Mouse (Mus musculus): ENCODE data around the gene Col11a2. TPM values are rescaled to one million over a fixed set of nuclear protein-coding genes. Genes with fewer than 3 reads are reported as not detected.

Gene Col11a2
- total RNA-seq, 2 experiments from 2014 or later, result 0.42 to 2.9 TPM

DNA sequence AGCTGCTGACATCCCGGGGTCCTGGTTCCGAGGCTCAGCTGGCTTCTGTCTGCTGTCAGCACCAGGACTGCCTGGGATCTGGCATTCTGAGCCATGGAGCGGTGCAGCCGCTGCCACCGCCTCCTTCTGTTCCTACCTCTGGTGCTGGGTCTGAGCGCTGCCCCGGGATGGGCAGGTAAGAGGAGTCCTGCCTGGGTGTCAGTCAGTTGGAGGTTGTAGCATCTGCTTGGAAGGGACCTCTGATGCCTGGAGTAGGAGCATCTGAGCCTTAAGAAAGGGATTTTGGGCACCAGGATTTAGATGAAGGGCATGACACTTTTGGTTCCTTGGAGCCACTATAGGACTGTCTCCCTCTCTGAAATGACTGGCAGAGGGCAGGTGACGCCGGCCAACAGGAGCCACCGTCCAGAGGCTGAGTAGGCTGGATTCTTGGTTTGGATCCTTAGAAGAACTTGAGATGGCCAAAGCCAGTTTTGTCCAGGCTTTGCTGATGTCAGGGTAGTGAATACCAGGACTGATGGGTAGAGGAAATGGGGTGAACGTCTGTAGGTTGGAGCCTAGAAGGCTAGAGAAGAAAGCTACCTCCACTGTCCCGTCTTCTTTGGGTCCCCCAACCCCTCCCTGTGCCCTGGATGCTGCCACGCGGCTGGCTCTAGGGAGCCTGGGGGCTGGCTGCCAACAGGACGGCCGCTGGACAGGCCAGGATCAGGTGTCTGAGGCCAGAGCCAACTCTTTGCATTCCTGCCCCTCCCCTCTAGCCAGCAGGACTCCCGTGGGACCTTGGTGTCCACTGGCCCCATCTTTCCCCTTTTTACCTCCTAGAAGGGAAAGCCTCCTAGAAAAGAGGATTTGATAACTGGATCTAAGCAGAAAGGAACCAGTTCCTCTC lies 569 bp downstream of the Col11a2 start:
- ATAC-seq (replicated peaks; ENCODE audit: low FRiP score, poor library complexity, severe bottlenecking), result no peak

DNA sequence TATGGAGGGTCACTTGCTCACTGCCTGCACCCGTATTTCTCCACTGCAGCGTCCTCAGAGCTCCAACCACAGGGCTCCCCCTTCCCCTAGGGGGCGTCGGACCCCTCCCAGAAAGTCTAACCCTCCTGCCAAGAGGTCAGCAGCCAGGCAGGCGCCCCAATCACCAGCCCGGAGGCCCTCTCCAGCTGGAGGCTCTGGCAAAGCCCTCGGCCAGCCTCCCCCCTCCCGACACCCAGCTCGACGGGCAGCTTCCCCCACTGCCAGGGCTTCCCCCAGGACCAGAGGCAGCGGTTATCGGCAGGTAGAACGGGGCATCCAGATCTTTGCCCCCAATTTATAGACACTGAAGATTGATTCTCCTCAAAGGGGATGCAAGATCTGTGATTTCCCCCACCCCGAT lies 6.7 kb downstream of the Col11a2 start:
- no peak for ATAC-seq (replicated peaks; ENCODE audit: low FRiP score, poor library complexity, severe bottlenecking)

DNA sequence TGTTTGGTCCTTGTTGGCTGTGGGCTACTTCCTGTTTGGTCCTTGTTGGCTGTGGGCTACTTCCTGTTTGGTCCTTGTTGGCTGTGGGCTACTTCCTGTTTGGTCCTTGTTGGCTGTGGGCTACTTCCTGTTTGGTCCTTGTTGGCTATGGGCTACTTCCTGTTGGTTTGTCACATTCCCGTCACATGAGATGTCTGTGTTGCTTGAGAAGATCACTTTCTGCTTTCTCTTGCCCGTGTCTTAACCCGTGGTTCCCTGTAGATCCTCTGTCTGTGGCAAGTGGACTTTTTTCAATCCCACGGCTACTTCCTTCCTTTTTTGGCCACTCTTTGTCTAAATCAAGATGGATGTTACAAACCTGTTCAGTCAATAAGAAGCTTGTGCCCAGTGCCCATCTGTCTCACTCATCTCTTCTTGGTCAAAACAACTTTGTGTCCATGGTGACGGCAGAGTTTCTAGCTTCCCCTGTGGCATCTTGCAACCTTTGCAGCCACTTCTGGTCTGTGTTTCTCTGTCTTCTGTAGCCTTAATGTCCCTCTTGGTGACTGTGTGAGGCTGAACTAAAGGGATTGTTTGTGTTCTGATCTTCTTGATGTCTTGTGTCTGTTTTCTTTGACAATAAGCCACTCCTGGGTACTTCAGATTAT lies 8.3 kb downstream of the Col11a2 start:
- ATAC-seq (replicated peaks; ENCODE audit: low FRiP score, poor library complexity, severe bottlenecking), result no peak

DNA sequence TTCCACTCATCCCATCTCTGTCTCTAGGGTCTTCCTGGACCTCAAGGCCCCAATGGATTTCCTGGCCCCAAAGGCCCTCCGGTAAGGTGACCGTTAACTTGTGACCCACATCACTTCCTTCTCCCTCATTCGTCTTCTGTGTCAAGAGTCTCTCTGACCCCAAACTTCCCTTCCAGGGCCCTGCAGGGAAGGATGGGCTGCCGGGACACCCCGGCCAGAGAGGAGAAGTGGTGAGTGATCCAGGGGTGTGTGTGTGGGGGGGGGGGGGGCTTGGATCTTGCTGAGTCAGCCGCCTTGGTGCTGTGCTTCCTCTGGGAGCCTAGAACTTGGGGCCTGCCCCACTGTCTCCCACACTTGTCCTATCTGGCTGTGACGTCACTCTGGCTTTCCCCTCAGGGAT lies 18.0 kb downstream of the Col11a2 start:
- ATAC-seq (replicated peaks; ENCODE audit: low FRiP score, poor library complexity, severe bottlenecking), result no peak

DNA sequence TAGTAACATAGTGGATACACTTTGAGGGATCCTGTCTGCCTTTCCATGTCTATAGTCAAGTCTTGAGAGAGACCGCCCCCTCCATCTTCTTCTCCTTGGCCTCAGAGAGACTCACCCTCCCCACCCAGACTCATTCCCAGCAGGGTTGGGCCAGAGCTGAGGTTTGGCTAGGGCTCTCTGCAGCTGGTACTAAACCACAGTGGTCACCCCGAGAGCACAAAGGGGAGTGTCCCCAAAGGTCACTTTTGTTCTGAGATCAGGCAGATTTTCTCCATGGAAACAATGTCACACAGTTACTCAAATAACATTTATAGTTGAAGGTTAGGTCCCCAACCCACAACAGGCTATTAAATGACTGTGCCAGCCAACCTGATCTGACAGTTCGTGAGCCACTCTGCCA lies 29.6 kb downstream of the Col11a2 start:
- no peak for ATAC-seq (replicated peaks; ENCODE audit: low FRiP score, poor library complexity, severe bottlenecking)

DNA sequence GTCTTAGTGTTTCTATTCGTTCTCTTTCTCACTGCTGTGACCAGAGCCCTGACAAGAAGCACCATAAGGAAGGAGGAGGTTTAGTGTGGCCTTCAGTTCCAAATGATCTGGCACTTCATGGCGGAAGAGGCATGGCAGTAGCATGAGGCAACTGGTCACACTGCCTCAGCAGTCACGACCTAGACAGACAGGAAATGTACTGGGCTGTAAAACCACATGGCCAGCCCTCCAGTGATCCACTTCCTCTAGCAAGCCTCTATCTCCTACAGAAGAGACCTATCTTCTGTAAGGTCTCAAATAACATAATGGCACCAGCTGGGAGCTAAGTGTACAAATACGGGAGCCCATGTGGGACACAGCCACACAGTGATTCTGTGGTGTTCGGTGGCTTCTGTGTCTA lies 32.9 kb downstream of the Col11a2 start:
- ATAC-seq (replicated peaks; ENCODE audit: low FRiP score, poor library complexity, severe bottlenecking), result no peak

DNA sequence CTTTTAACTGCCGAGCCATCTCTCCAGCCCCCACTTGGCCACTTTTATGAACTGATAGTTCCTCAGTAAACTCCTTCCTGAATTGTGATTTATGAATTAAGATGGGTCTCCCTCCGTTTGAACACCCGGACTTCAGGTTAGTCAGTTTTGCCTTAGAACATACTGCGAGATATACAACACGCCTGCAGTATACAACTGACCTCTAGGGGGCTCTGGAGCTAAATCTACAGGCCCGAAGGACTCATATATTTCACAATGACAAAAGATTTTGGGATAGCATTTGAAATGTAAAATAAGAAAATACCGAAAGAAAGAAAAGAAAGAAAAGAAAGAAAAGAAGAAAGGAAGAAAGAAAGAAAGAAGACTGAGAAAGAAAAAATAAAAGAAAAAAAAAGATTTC lies 36.0 kb downstream of the Col11a2 start:
- 0 out of 2 replicates have a peak, but pooled peaks have one; percentile 55 for ATAC-seq (replicated peaks; ENCODE audit: low FRiP score, poor library complexity, severe bottlenecking)

DNA sequence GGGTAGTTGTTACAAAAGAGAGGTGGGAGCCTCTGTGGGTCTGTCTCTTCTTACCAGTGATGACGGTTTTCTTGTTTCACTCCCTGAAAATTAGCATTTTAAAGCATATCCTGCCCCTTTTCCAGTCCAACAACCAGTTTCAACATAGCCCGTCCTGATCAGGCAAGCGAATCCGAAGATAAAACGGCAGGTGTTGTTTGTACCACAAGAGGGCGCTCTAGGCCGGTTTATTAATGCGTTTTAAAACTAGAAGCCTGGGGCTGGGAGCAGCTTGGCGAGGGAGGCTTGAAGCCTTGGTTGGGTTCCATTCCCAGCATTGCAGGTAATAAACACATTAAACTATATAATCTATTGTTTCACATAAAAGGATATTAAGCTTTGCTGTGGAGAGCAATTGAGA lies 38.3 kb downstream of the Col11a2 start:
- peak; percentile 70 for ATAC-seq (replicated peaks; ENCODE audit: low FRiP score, poor library complexity, severe bottlenecking)

DNA sequence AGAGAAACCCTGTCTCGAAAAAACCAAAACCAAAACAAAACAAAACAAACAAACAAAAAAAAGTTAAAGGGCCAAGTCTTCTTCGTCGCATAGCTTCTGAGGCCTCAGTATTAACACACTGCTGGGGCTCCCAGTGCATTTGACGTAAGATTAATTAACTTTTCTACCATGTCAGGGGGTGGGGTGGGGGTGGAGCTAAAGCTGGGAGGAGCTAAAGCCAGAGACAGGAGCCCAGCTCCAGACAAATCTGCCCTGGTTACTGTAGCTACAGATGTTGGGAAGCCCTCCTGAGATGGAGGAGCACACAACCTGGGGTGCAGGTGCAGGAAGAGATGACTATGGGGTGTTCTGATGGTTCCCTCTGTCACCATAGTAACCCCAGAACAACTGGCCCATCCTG lies 38.9 kb downstream of the Col11a2 start:
- no peak for ATAC-seq (replicated peaks; ENCODE audit: low FRiP score, poor library complexity, severe bottlenecking)

DNA sequence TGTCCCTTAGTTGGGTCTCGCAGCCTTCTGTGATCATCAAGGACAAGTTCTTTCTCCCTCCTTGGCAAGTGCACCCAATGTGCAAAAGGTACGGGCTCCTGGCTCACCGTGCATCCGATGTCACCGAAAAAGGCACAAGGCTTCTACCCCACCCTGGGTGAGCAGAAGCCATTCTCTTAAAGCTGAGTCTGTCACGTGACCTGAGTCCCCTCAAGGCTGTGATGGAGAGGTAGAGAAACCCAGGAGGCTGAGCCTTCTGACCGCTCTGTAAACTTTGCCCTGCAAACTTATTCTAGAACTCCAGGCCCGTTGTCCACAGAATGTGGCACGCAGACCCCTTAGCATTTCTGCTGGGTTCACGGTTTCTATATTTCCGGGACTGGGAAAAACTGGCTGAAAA lies 39.8 kb downstream of the Col11a2 start:
- ATAC-seq (replicated peaks; ENCODE audit: low FRiP score, poor library complexity, severe bottlenecking), result no peak

DNA sequence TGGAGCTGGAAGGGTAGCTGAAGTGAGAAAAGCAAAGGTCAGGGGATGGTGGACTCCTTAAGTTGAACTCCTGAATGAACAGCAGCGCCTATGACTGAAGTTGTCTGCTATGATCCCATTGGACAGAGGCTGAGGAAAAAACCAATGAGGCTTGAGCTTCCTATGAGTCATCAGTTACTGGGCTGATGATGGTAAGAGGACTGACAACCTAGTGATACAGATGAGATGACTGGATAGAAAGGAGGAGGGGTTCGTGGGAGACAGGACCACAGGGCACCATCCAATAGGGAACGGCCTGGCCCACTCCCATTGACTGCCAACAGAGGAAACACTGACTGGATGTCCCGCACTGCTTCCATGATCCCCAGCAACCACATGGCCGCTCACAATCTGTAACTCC lies 40.4 kb downstream of the Col11a2 start:
- no peak for ATAC-seq (replicated peaks; ENCODE audit: low FRiP score, poor library complexity, severe bottlenecking)

DNA sequence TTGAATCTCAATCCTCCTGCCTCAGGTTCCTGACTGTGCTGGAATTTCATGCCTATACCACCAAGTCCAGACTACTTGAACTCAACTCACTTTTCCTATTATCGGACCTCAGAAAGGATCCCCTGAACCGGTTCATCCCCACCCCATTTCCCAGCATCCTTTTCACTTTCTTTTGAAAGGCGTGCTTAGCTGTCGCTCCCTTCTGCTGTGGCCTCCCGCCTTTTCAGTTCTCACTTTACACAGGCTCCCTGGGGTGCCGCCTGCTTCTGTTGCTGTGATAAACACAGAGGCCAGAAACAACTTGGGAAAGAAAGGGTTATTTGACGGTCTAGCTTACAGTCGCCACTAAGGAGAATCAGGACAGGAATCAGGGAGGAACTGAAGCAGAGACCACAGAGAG lies 43.9 kb downstream of the Col11a2 start:
- no peak for ATAC-seq (replicated peaks; ENCODE audit: low FRiP score, poor library complexity, severe bottlenecking)

DNA sequence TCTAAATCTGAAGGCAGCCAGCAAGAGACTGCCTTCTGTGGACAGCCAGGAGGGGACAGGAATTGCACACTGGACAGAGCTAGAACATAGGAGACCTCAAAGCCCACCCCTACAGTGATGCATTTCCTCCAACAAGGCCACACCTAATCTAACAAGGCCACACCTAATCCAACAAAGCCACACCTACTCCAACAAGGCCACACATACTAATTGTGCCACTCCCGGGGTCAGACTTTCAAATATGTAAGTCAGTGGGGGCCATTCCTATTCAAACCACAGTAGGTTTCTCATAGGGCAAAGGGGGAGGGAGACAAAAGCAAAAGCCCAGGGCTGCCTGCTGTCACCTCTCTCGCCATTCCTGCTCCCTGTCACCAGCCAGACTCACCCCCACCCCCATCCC lies 48.1 kb downstream of the Col11a2 start:
- ATAC-seq (replicated peaks; ENCODE audit: low FRiP score, poor library complexity, severe bottlenecking), result no peak

DNA sequence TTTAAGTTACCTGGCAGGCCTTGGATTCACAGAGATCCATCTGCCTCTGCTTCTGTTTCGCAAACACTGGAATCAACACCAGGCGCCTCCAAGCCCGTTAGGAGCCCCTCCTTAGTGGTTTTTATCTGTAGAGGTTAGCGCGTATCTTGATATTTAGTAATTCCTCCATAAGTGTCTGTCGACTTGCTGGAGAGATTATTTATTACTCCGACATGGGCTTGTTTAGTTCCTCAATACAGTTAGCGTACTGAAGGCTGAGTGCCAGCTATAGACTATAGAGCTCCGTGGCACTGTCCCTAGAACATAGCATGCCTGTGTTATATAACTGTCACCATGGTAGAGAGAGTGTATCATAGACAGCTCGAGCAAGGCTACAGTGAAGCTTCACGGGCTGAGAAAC lies 48.9 kb downstream of the Col11a2 start:
- no peak for ATAC-seq (replicated peaks; ENCODE audit: low FRiP score, poor library complexity, severe bottlenecking)

DNA sequence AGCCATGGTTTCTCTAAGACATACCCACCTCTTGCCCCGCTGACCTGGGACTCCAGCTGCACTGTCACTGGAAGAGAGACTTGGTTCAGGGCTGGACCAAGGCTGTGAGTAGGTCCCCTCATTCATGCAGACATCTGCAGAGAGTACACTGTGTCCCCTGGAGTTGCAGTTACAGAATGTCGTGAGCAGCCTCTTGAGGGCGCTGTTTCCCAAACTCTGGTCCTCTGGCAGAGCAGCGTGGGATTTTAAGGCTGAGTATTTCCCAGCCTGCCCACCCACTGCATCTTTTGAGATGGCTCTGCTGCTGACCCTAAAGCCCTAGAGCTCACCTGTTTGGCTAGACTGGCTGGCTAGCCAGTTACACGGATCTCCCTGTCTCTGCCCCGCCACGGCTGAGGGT lies 51.7 kb downstream of the Col11a2 start:
- ATAC-seq (replicated peaks; ENCODE audit: low FRiP score, poor library complexity, severe bottlenecking), result no peak

DNA sequence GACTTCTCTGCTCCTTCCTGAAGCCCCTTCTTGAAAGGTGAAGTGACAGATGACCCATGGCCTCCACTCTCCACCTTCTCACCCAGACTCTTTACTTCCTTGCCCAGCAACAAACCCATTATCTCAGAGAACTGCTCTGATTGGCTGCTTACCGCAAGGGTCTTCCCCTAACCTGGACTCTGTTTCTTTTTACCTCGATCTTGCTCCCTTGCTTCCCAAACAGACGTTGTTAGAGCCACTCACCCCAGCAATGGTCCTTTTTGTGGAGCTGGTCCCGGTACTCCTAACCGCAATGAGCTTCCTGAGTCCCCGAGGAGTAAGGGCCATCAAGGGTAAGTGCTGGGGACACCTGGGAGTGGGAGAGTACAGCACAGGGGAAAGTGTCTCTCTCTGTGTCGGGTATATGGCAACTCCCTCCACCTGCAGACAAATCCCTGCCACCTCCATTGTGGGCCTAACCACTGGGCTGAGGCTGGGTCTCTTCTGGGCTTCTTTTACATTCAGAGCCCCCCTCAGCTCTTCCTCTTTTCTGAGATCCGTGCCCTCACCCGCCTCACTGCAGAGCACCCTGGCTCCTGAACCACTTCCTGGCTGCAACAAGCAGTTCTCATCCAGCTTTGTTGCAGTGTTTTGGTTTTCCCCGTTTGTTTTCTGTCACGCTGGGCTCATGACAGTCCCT lies 53.1 kb downstream of the Col11a2 start, which contains the start of gene H2-Oa:
Gene H2-Oa, plus strand, starts transcription at position 144 of the 679 bp plus-strand sequence.
- no peak for ATAC-seq (replicated peaks; ENCODE audit: low FRiP score, poor library complexity, severe bottlenecking)

DNA sequence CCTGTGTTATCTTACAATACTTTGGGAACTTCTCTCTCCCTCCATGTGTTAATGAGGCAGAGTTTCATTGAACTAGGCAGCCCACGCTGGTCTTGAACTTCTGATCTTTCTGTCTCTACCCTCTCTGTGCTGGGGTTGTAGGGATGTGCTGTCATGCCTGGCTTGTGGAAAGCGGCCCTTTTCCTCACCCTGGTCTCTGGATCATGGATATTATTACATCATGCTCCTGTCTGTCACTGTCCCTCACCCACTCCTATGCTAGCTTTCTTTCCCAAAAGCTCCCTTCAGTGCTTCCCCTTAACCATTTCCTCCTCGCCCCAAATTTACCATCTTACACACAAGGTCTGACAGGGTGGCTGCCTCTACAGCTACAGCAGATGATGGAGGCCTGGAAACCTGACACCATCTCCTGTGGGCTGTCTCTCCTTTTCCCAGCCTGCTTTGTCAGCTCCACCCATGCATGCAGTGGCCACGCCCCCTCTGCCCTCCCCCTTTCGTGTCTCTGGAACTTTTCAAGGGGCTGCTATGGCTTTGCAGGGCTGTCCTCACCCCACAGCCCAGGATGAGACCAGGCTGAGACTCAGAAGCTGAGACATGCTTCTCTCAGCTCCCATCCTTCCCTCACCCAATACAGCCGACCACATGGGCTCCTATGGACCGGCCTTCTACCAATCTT lies 54.1 kb downstream of the Col11a2 start:
- ATAC-seq (replicated peaks; ENCODE audit: low FRiP score, poor library complexity, severe bottlenecking), result no peak

DNA sequence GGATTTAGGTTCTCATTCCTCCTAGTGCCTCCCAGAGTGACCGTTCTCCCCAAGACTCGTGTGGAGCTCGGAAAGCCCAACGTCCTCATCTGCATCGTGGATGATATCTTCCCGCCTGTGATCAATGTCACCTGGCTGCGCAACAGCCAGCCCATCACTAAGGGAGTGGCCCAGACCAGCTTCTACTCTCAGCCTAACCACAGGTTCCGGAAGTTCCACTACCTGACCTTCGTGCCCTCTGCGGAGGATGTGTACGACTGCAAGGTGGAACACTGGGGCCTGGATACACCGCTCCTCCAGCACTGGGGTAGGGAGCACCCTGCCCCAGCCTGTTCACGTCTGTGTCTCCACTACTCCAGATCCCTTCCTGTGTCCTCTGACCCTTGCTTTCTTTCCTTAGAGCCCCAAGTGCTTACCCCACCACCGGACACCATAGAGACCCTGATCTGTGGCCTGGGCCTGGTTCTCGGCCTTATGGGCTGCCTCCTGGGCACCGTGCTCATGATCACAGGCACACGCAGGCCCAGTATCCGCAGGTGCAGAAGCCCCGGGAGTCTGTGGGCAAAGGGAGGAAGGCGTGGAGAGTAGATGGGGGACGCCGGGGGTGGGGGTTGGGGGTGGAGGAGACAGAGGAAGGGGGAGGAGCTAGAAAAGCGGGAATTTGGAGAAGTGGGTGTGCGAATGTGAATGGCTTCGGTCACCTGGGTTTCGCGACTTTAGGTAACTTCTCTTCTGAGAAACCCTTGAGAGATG lies 55.2 kb downstream of the Col11a2 start:
- no peak for ATAC-seq (replicated peaks; ENCODE audit: low FRiP score, poor library complexity, severe bottlenecking)

DNA sequence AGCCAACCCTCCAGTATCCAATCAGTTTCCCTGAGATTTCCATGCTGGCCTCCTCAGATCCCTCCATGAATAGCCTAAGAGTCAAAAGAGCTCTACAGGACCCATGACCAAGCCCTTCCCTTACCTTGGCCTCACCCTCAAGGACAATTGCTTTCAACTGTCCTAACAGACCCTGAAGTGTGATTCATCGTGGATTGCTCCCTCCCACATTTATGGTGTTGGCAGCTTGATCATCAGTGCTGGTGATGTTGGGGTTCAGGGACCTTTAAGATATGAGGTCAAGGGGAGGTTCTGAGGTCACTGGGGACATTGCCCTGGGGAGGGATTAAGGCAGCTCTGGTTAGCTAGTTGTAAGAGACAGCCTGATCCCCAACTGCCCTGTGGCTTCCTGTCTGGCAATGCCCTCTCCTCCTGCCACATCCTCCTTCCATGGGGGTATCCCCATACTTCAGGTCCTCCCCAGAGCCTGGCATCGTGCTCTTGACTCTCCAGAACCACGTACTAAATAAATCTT lies 57.3 kb downstream of the Col11a2 start:
- ATAC-seq (replicated peaks; ENCODE audit: low FRiP score, poor library complexity, severe bottlenecking), result no peak

Data from erythroid progenitor cell, adult 5-6 weeks (primary cell).